Mouse (Mus musculus): ENCODE measurements around the gene Olfr62.

- TF ChIP-seq POLR2A (IDR thresholded peaks at IDR 0.05; ENCODE audit: low read depth, low read length) (no peak), CTCF (IDR thresholded peaks at IDR 0.05; ENCODE audit: borderline replicate concordance, insufficient read depth, low read length) (0 out of 2 replicates have a peak, but pooled peaks have one; percentile 19)
These were observed 46.1 kb upstream of the Olfr62 start for GRCm38 (mm10) chr4:118612619-118613018.
